Mouse (Mus musculus) kidney, embryonic 15.5 days (tissue): ENCODE results near the gene Rpap2. TPM values are rescaled to one million over a fixed set of nuclear protein-coding genes. Genes with fewer than 3 reads are reported as not detected.

ENCODE experiments used
- ATAC-seq: fragments of 200-750 bp; cut with Nextera tagmentation; replicated peaks from 2 replicates; pipeline ENCODE4 v1.8.0; 2017; ENCODE audit warnings: moderate TSS enrichment; ENCODE audit not compliant: low FRiP score
- H3K27ac ChIP-seq: fragments of 300-500 bp; sonication (generic); 2 replicates; pipeline ENCODE4 v1.5.1; 2015; ENCODE audit warnings: mild to moderate bottlenecking, inconsistent platforms
- H3K27me3 ChIP-seq: fragments of 300-500 bp; sonication (generic); 2 replicates; pipeline ENCODE4 v1.6.1; 2015; ENCODE audit warnings: inconsistent platforms
- H3K36me3 ChIP-seq: fragments of 300-500 bp; sonication (generic); 2 replicates; pipeline ENCODE4 v1.6.1; 2015; ENCODE audit warnings: inconsistent platforms
- H3K4me1 ChIP-seq: fragments of 300-500 bp; sonication (generic); 2 replicates; pipeline ENCODE4 v1.6.1; 2015; ENCODE audit warnings: inconsistent platforms
- H3K4me2 ChIP-seq: fragments of 300-500 bp; sonication (generic); 2 replicates; pipeline ENCODE4 v1.6.1; 2015; ENCODE audit warnings: moderate library complexity, mild to moderate bottlenecking, inconsistent platforms
- H3K4me3 ChIP-seq: fragments of 300-500 bp; sonication (generic); replicated peaks from 2 replicates; pipeline ENCODE4 v1.5.1; 2015; ENCODE audit warnings: mild to moderate bottlenecking, inconsistent platforms
- H3K9ac ChIP-seq: fragments of 300-500 bp; sonication (generic); 2 replicates; pipeline ENCODE4 v1.6.1; 2015; ENCODE audit warnings: mild to moderate bottlenecking, inconsistent platforms
- H3K9me3 ChIP-seq: fragments of 300-500 bp; sonication (generic); replicated peaks from 2 replicates; pipeline ENCODE4 v1.6.1; 2016; ENCODE audit warnings: inconsistent platforms
- WGBS: fragments of 180-500 bp; shearing (Covaris S2); methylation state at CpG from one replicate; pipeline ENCODE4 v1.1.7; 2015; ENCODE audit warnings: mixed read lengths; 5-methylcytosine and 5-hydroxymethylcytosine counted together
- polyA plus RNA-seq: library from polyadenylated mRNA; unstranded; fragments of >200 nt; fragmentation: Nextera tagmentation; extraction: Ambion mirVana; gene quantifications from 2 replicates; pipeline ENCODE4 v1.2.1, GENCODE M21; 2015

Rpap2 gene
- polyA plus RNA-seq, 1 experiment from 2014 or later, result 19.6 TPM

DNA sequence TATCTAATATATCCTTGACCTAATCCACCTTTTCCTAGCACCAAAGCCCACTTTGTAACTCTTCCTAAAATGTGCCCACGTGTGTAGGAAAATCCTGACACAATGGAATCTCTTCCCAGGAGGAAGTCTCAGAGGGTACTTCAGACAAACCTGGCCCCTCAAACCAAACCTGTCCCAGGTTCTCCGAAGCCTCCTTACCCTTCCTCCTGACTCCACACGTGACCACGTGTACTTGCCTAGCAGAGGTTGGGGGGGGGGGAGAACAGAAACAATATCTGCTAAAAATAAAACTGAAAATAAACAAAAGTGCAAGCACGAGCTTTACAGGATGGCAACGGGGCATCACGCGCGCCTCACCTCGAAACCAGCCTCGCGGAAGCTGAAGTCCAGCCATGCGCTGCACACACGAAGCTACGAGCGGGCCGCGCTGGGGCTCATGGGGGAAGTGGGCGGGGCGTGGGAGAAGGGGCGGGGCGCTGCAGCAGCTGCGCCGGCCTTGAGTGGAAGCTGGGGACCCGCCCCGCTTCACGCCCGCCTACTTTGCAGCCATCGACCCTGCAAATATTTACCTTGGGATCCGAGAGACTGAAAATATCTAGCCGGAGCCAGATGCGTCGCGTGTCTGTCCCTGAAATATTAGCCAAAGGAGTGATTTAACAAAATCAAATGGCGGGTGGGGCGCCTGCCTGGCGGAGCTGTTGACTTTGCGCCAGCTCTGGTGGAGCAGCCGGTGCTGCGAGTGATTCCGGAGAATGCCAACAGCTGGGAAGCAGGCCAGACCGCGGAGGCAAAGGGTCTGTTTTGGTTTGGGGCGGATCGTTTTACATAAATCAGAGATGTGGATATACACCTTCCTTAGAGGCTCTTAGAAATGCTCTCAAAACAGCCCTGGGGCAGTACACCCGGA, 90.7 kb downstream of the Rpap2 start:
- 15% methylated on average over 46 of the region's 46 CpGs for WGBS
- no peak overlapping the region; the same call in 1 of the 2 replicates for H3K27ac ChIP-seq
- peak; percentile 92 for ATAC-seq

DNA sequence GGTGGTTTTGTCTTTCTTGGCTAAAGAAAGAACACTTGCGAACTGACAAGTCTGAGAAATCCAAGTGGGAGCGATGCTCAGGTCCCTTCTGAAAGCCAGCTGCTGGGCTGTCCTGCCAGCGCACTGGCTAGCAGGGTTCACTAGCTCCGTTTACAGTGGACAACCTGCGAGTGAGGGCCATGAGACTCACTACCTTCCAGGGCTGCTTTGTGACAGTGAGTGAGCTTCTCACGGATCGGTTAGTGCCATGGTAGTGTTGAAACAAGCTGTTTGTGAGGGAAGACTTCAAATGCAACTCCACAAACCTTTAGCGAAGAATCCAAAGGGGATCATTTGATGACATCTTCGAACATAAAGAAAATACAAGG, 91.3 kb downstream of the Rpap2 start:
- Histone ChIP-seq H3K36me3 (no peaks in the 10 kb centered on the region), H3K9ac (no peak overlapping the region), H3K4me2 (peak overlapping the region; percentile 75), H3K9me3 (no peaks in the 10 kb centered on the region), H3K4me3 (peak overlapping the region; percentile 53), H3K4me1 (peaks cover 5% of the 10 kb centered on the region), H3K27me3 (peaks cover 26% of the 10 kb centered on the region), H3K27ac (no peak overlapping the region)
- WGBS, result 20% methylated on average over 9 of the region's 9 CpGs
- ATAC-seq, result peak; percentile 61

More for the DNA sequence above, 90.7 kb downstream of the Rpap2 start:
- peak overlapping the region; percentile 75 for H3K4me2 ChIP-seq
- peaks cover 5% of the 10 kb centered on the region for H3K4me1 ChIP-seq
- no peak overlapping the region for H3K9ac ChIP-seq
- peak overlapping the region; percentile 53 for H3K4me3 ChIP-seq
- no peaks in the 10 kb centered on the region for H3K9me3 ChIP-seq
- H3K27me3 ChIP-seq, result peaks cover 26% of the 10 kb centered on the region
- H3K36me3 ChIP-seq, result no peaks in the 10 kb centered on the region

DNA sequence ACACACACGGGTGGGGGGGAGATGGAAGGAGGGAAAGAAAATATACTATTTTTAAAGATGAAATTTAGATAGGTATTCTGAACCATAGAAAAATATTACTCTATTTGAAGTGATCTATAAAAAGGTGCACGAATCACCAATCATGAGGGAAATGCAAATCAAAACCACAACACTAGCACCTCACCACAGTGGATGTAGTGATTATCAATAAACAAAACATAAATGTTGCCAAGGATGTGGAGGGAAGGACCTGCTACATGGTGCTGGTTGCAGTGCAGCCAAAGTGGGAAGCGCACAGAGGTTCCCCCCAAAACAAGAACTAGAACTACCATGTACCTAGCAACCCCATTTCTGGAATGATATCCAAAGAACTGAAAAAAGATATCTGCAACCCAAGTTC, 97.8 kb downstream of the Rpap2 start:
- no peak for ATAC-seq
- Histone ChIP-seq H3K9ac (no peak overlapping the region), H3K4me3 (no peak overlapping the region), H3K4me2 (no peak overlapping the region), H3K4me1 (no peaks in the 10 kb centered on the region), H3K9me3 (no peaks in the 10 kb centered on the region), H3K36me3 (no peaks in the 10 kb centered on the region), H3K27ac (no peak overlapping the region), H3K27me3 (peaks cover 8% of the 10 kb centered on the region; the same call in 1 of the 2 replicates)
- 82% methylated on average over 3 of the region's 3 CpGs for WGBS

DNA sequence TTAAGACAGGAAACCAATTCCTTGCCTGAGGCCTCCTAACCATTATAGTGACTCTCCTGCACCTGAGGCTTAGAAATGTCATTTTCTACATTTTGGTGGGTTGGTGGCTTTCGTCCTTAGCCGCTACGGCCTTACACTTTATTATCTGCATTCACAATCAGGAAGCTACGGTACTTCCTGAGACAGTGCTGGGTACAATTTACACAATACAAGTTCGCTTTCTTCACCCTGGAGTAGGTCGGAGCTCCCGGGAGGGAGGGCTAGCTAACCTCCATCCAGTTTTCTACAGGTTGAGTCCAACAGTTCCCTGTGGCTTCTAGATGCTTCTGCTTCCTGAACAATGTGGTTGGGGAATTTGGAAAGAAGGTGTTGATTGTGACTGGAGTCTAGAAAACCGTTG, 101.7 kb downstream of the Rpap2 start:
- Histone ChIP-seq H3K4me1 (no peaks in the 10 kb centered on the region), H3K4me2 (no peak overlapping the region), H3K9me3 (no peaks in the 10 kb centered on the region), H3K36me3 (no peaks in the 10 kb centered on the region), H3K9ac (no peak overlapping the region), H3K4me3 (no peak overlapping the region), H3K27me3 (no peaks in the 10 kb centered on the region), H3K27ac (no peak overlapping the region)
- ATAC-seq, result no peak
- WGBS, result 79% methylated on average over 8 of the region's 8 CpGs

DNA sequence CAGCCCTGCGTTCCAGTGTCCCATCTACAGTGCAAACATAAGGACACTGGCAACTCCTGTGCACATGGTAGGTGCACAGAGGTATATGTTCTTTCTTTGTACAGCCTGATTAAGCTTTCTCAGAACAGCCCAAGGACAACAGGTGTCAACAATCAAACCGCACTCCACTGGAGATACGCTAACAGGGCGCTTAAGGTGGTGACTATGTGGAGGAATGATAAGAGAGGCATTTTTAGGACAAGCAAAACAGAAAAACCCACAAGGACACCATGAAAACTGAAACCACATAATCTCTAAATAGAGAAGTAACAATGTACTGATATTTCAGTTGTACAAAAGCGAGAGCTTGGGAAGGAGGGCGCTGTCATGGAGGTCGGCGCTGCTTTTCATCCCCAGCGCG, 103.7 kb downstream of the Rpap2 start:
- Histone ChIP-seq H3K4me3 (no peak overlapping the region), H3K27ac (no peak overlapping the region), H3K9ac (no peak overlapping the region), H3K4me2 (no peak overlapping the region), H3K27me3 (no peaks in the 10 kb centered on the region), H3K4me1 (no peaks in the 10 kb centered on the region), H3K36me3 (no peaks in the 10 kb centered on the region), H3K9me3 (no peaks in the 10 kb centered on the region)
- no peak for ATAC-seq
- WGBS, result 84% methylated on average over 10 of the region's 10 CpGs

DNA sequence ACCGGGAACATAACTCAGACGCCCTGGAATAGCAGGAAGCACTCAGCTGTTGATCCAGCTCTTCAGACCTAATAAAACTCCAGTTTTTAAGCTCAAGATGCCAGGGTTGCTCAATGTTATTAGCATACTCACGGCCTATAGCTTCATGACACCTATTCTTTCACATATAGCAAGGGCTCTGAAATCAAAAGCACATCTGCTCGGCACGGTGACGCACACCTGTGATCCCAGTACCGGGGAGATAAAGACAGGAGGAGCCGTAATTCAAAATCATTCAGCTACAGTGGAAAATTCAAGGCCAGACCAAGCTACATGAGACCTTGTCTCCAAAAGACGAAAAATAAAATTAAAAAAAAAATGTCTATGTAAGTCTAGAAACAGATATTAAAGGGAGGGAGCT, 104.5 kb downstream of the Rpap2 start:
- no peak overlapping the region for H3K4me2 ChIP-seq
- H3K4me3 ChIP-seq, result no peak overlapping the region
- 83% methylated on average over 9 of the region's 9 CpGs for WGBS
- no peak overlapping the region for H3K27ac ChIP-seq
- H3K27me3 ChIP-seq, result no peaks in the 10 kb centered on the region
- no peaks in the 10 kb centered on the region for H3K36me3 ChIP-seq
- no peaks in the 10 kb centered on the region for H3K4me1 ChIP-seq
- no peak overlapping the region for H3K9ac ChIP-seq
- no peak for ATAC-seq
- H3K9me3 ChIP-seq, result no peaks in the 10 kb centered on the region

DNA sequence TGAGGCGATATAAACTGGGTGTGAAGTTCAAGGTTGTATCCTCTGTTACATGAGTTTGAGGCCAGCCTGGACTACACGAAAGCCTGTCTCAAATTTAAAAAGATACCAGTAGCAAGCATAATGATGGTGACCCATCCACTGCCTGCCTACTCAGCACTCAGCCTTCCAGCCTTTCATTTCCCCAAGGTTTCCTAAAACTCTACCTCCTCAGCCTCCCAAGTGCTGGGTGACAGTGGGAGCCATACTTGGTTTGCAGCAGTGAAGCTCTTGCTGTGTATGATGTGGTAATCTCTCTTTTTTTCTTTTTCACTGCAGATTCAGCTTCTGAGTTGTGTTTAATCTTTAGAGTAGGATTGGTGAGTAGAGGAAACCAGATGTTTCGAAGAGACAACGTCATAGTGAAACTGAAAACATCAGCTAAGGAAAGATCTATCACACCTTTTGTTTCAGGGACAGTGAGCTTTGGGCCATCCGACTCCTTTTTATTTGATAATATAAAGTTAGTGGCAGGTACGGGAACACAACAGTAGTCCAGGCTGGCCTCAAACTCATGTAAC, 106.1 kb downstream of the Rpap2 start:
- ATAC-seq, result no peak
- Histone ChIP-seq H3K9ac (no peak overlapping the region), H3K4me3 (no peak overlapping the region), H3K9me3 (no peaks in the 10 kb centered on the region), H3K4me2 (no peak overlapping the region), H3K27ac (no peak overlapping the region), H3K27me3 (peaks cover 10% of the 10 kb centered on the region), H3K36me3 (no peaks in the 10 kb centered on the region), H3K4me1 (no peaks in the 10 kb centered on the region)
- WGBS, result 86% methylated on average over 6 of the region's 6 CpGs

DNA sequence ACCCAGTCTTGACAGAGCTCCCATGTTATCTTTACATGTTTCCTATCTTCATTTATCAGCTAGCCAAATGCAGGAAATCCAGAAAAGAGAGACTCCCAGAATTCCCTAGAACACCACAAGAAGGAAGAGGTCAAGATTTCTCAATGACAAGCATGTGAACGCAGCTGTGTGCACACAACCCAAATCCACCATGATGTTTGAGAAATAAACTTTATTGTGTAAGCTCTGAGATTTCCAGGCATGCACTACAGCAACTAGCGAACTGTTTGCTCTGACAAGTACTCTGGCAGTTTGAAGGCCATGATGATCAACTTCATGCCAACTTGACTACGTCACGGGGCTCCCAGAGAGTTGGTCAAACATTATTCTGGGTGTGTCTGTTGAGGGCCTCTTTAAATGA, 108.6 kb downstream of the Rpap2 start:
- H3K4me3 ChIP-seq, result no peak overlapping the region
- no peaks in the 10 kb centered on the region for H3K36me3 ChIP-seq
- no peak overlapping the region for H3K27ac ChIP-seq
- no peak overlapping the region for H3K4me2 ChIP-seq
- no peak for ATAC-seq
- 88% methylated on average over 4 of the region's 4 CpGs for WGBS
- H3K4me1 ChIP-seq, result no peaks in the 10 kb centered on the region
- no peaks in the 10 kb centered on the region for H3K9me3 ChIP-seq
- H3K9ac ChIP-seq, result no peak overlapping the region
- peaks cover 29% of the 10 kb centered on the region for H3K27me3 ChIP-seq

DNA sequence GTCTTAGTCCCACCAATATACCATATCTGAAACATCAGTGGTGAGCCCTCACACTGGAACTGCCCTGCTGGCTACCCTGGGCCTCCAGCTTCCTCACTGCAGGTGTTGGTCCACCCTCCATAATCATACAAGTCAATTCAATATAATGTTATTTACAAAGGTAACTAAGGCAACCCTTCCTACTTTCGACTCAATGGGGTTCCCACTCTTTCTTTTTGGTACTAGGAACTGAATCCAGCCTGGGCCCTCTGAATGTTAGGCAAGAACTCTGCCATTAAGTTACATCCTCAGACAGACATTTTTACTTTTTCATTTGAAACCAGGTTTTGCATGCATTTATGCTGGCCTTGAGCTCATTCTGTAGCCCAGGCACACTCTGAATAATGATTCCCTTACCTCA, 109.1 kb downstream of the Rpap2 start:
- Histone ChIP-seq H3K27ac (no peak overlapping the region), H3K4me2 (no peak overlapping the region), H3K4me1 (no peaks in the 10 kb centered on the region), H3K4me3 (no peak overlapping the region), H3K9ac (no peak overlapping the region), H3K36me3 (no peaks in the 10 kb centered on the region), H3K9me3 (no peaks in the 10 kb centered on the region), H3K27me3 (peaks cover 32% of the 10 kb centered on the region)
- no peak for ATAC-seq
- WGBS, result 89% methylated on average over 1 of the region's 1 CpGs

DNA sequence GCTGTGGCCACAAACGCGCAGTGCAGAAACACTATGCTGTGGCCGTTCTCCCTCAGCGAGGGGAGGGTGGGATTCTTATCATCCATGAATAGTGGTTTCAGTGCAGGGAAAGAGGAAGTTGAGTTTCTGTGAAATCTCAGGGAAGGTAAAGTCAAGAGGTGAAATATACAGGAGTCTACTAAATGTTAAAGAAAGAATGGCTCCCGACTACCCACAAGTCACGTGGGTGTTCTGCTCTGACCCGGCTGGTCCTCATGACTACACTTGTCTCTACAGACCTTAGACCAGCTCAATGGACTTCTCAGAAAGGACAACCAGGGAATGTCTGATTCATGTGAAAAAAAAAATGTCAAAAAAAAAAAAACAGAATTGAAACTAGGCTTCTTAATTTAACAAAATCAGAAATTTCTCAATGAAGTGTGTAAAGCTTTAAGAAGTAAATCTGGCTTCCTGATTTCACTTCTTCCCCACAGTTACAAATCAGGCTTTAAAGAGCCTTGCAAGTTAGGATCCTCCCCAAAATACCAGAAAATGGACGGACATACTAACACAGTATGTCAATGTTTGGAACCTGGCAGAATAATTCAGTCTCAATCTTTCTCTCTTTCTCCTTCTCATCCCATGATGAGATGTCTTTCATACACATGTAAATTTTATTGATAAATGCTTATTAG, 111.1 kb downstream of the Rpap2 start:
- no peak overlapping the region for H3K9ac ChIP-seq
- no peak overlapping the region for H3K4me3 ChIP-seq
- no peak for ATAC-seq
- no peak overlapping the region for H3K27ac ChIP-seq
- no peak overlapping the region for H3K4me2 ChIP-seq
- WGBS, result 88% methylated on average over 8 of the region's 8 CpGs
- H3K27me3 ChIP-seq, result peaks cover 46% of the 10 kb centered on the region
- no peaks in the 10 kb centered on the region for H3K9me3 ChIP-seq
- H3K4me1 ChIP-seq, result no peaks in the 10 kb centered on the region
- no peaks in the 10 kb centered on the region for H3K36me3 ChIP-seq
